Mouse (Mus musculus) heart, embryonic 14.5 days (tissue): ENCODE results near the gene Entpd5. TPM values are rescaled to one million over a fixed set of nuclear protein-coding genes. Genes with fewer than 3 reads are reported as not detected.

Experiments
- ATAC-seq: fragments of 200-750 bp; cut with Nextera tagmentation; 2 replicates; pipeline ENCODE4 v1.8.0; 2017; ENCODE audit warnings: low read depth, moderate TSS enrichment; ENCODE audit not compliant: insufficient number of reproducible peaks, insufficient read depth, low FRiP score
- H3K27ac ChIP-seq, 2 experiments: fragments of 200-500 bp in 1 of 2; fragments of 300-500 bp in 1 of 2; sonication (generic) in 1 of 2; replicated peaks in 1 of 2; 2 replicates each; pipeline ENCODE4 v1.5.1; 2012 to 2014; ENCODE audit warnings: low read depth in 2 of 2, low read length in 2 of 2, control low read depth in 1 of 2, mild to moderate bottlenecking in 1 of 2, mixed read lengths in 1 of 2; ENCODE audit not compliant: control insufficient read depth in 1 of 2, insufficient read depth in 1 of 2
- H3K27me3 ChIP-seq: fragments of 300-500 bp; sonication (generic); 2 replicates; pipeline ENCODE4 v1.6.1; 2014; ENCODE audit warnings: mild to moderate bottlenecking, low read length, control low read depth; ENCODE audit not compliant: control insufficient read depth, insufficient read depth
- H3K36me3 ChIP-seq: fragments of 300-500 bp; sonication (generic); 2 replicates; pipeline ENCODE4 v1.6.1; 2014; ENCODE audit warnings: mild to moderate bottlenecking, control low read depth, low read length, mixed read lengths; ENCODE audit not compliant: control insufficient read depth, insufficient read depth
- H3K4me1 ChIP-seq, 2 experiments: fragments of 200-500 bp in 1 of 2; fragments of 300-500 bp in 1 of 2; sonication (generic) in 1 of 2; 2 replicates each; pipeline ENCODE4 v1.6.1; 2012 to 2014; ENCODE audit warnings: low read length in 2 of 2, control low read depth in 1 of 2, mixed read lengths in 1 of 2; ENCODE audit not compliant: control insufficient read depth in 2 of 2, insufficient read depth in 2 of 2
- H3K4me2 ChIP-seq: fragments of 300-500 bp; sonication (generic); 2 replicates; pipeline ENCODE4 v1.6.1; 2014; ENCODE audit warnings: mild to moderate bottlenecking, low read length
- H3K4me3 ChIP-seq, 2 experiments: fragments of 200-500 bp in 1 of 2; fragments of 300-500 bp in 1 of 2; sonication (generic) in 1 of 2; 2 replicates each; pipeline ENCODE4 v1.5.1; 2012 to 2014; ENCODE audit warnings: low read length in 2 of 2, mild to moderate bottlenecking in 2 of 2, control low read depth in 1 of 2, low read depth in 1 of 2, moderate library complexity in 1 of 2; ENCODE audit not compliant: control insufficient read depth in 1 of 2, insufficient read depth in 1 of 2
- H3K9ac ChIP-seq: fragments of 300-500 bp; sonication (generic); 2 replicates; pipeline ENCODE4 v1.6.1; 2014; ENCODE audit warnings: mild to moderate bottlenecking, low read length
- H3K9me3 ChIP-seq: fragments of 300-500 bp; sonication (generic); 2 replicates; pipeline ENCODE4 v1.6.1; 2016; ENCODE audit warnings: low read length, control low read depth; ENCODE audit not compliant: control insufficient read depth
- WGBS: fragments of 180-500 bp; shearing (Covaris S2); extraction: QIAGEN DNeasy Blood & Tissue Kit; methylation state at CpG from one replicate; pipeline ENCODE4 v1.1.7; 2014; 5-methylcytosine and 5-hydroxymethylcytosine counted together
- polyA plus RNA-seq: library from polyadenylated mRNA; unstranded; fragments of >200 nt; fragmentation: Nextera tagmentation; extraction: Ambion mirVana; gene quantifications from 2 replicates; pipeline ENCODE4 v1.2.1, GENCODE M21; 2014

Entpd5 gene
- polyA plus RNA-seq, 1 experiment from 2014 or later = 33.2 TPM

- 76% methylated on average over 1 of the region's 1 CpGs for WGBS
- H3K4me3 ChIP-seq = no peak overlapping the region
- no peak overlapping the region for H3K9ac ChIP-seq
- H3K27ac ChIP-seq = no peak overlapping the region
- no peak for ATAC-seq
- no peaks in the 10 kb centered on the region for H3K27me3 ChIP-seq
- H3K36me3 ChIP-seq = no peaks in the 10 kb centered on the region
- H3K9me3 ChIP-seq = no peaks in the 10 kb centered on the region
- no peak overlapping the region for H3K4me2 ChIP-seq
- peaks cover 2 to 14% of the 10 kb centered on the region in 2 experiments for H3K4me1 ChIP-seq
Measured at GRCm38 (mm10) chr12:84447386-84447785, 38.6 kb upstream of the Entpd5 start.

GRCm38 (mm10) chr12:84442526-84442925 is 33.7 kb upstream of the Entpd5 start:
- Histone ChIP-seq H3K27me3 (no peaks in the 10 kb centered on the region), H3K4me3 (no peak overlapping the region), H3K9ac (no peak overlapping the region), H3K27ac (no peak overlapping the region), H3K4me1 (no peaks in the 10 kb centered on the region), H3K9me3 (no peaks in the 10 kb centered on the region), H3K36me3 (peaks cover 19% of the 10 kb centered on the region), H3K4me2 (no peak overlapping the region)
- no peak for ATAC-seq
- WGBS = 67% methylated on average over 4 of the region's 4 CpGs

GRCm38 (mm10) chr12:84438697-84439096 is 29.9 kb upstream of the Entpd5 start:
- no peaks in the 10 kb centered on the region for H3K27me3 ChIP-seq
- no peak overlapping the region for H3K27ac ChIP-seq
- H3K9me3 ChIP-seq = no peaks in the 10 kb centered on the region
- no peak for ATAC-seq
- 52% methylated on average over 2 of the region's 2 CpGs for WGBS
- no peaks in the 10 kb centered on the region for H3K4me1 ChIP-seq
- no peak overlapping the region for H3K9ac ChIP-seq
- no peak overlapping the region for H3K4me2 ChIP-seq
- no peak overlapping the region for H3K4me3 ChIP-seq
- peaks cover 35% of the 10 kb centered on the region for H3K36me3 ChIP-seq

DNA sequence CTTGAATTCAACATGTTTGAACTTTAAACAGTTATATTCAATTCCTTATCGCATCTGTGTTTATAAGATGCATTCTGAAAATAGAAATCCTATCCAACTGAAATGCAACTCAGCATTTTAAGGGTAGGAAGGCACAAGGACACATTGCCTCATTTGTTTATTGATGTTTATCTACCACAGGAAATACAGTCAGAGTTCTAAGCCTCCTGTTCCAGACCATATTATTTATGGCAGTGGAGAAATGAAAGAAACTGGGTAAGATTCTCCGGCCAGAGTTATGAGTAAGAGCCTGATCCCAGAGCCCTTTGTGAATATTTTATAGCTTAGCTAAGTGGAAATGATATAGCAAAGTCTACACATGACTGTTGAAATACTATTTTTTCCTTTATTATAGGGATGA is 21.0 kb upstream of the Entpd5 start:
- no peaks in the 10 kb centered on the region for H3K27me3 ChIP-seq
- H3K9me3 ChIP-seq = no peaks in the 10 kb centered on the region
- H3K27ac ChIP-seq = no peak overlapping the region
- ATAC-seq = no peak
- no peak overlapping the region for H3K4me2 ChIP-seq
- H3K9ac ChIP-seq = no peak overlapping the region
- no peaks in the 10 kb centered on the region for H3K4me1 ChIP-seq
- H3K4me3 ChIP-seq = no peak overlapping the region
- H3K36me3 ChIP-seq = peaks cover 34% of the 10 kb centered on the region
- WGBS = 91% methylated on average over 2 of the region's 2 CpGs

DNA sequence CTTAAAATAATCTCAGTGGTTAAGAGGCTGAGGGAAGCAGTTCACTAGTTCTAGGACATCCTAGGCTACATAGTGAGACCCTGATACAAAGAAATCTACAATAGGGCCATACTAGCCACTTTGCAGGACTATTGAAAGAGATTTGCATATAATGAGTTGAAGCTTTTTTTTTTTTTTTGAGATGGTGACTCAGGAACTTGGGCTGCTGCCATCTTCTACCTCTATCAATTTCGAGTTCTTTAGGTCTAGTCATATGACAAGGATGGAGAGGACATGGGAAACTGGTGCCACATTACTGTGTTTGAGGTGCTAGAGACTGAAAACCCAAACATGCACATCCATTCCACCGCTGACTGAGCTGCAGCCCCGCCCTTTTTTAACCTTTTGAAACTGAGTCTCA is 15.2 kb upstream of the Entpd5 start:
- Histone ChIP-seq H3K9ac (no peak overlapping the region), H3K4me1 (no peaks in the 10 kb centered on the region), H3K4me3 (no peak overlapping the region), H3K36me3 (no peaks in the 10 kb centered on the region), H3K9me3 (no peaks in the 10 kb centered on the region), H3K27ac (no peak overlapping the region), H3K27me3 (no peaks in the 10 kb centered on the region), H3K4me2 (no peak overlapping the region)
- 59% methylated on average over 3 of the region's 3 CpGs for WGBS
- no peak for ATAC-seq

DNA sequence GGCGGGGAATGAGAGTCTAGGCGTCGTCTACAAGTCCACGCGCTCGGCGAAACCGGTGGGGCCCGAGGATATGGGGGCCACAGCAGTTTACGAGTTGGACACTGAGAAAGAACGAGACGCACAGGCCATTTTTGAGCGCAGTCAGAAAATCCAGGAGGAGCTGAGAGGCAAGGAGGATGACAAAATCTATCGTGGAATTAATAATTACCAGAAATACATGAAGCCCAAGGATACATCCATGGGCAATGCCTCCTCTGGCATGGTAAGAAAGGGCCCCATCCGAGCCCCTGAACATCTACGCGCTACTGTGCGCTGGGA is 8.7 kb upstream of the Entpd5 start:
- H3K36me3 ChIP-seq = no peaks in the 10 kb centered on the region
- H3K4me3 ChIP-seq = peak overlapping the region; percentile 62 to 63
- peak overlapping the region in 1 of 2 experiments; percentile 49; a peak in 1 of 4 replicates for H3K27ac ChIP-seq
- H3K9me3 ChIP-seq = no peaks in the 10 kb centered on the region
- peak overlapping the region; percentile 82 for H3K4me2 ChIP-seq
- no peak for ATAC-seq
- peaks cover 5 to 8% of the 10 kb centered on the region in 2 experiments; a peak in 3 of 4 replicates for H3K4me1 ChIP-seq
- peak overlapping the region; percentile 78 for H3K9ac ChIP-seq
- WGBS = 36% methylated on average over 18 of the region's 18 CpGs
- H3K27me3 ChIP-seq = no peaks in the 10 kb centered on the region

DNA sequence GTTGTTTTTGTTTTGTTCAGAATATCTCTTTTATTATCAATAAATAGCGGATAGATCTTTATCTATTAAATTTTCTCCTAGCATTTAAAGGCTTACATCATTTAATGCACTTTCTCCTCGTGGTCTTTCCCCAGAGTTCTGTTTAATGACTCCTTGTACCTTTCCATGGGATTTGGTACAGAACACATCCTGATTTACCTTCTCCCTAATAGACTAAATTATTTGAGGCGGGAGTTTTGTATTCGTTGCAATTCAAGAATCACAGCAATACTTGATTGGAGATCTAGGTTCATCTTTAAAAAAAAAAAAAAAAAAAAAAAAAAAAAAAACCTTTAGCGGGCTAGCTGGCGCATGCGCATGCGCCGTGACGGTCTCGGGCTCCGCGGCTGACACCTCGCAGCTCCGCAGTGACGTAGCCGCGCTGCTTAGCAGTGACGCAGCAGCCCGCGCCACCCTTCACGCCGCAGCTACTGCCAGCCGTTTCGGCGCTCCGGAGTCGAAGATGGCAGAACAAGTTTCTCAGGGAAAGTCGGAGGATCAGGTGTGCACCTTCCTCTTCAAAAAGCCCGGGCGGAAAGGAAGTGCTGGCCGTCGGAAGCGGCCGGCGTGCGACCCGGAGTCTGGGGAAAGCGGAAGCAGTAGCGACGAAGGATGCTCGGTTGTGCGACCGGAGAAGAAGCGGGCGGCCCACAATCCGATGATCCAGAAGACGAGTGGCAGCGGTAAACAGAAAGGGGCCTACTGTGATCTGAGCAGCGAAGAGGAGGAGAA is 8.2 kb upstream of the Entpd5 start, which contains the start of gene Rnf113a2:
Gene Rnf113a2, plus strand, starts transcription at position 363 of the 771 bp plus-strand sequence.
- Histone ChIP-seq H3K4me3 (peak within 1 kb of the TSS; percentile 62 to 63), H3K4me2 (peak within 1 kb of the TSS; percentile 82), H3K9me3 (no peaks in the 10 kb centered on the region), H3K36me3 (no peaks in the 10 kb centered on the region), H3K9ac (peak within 1 kb of the TSS; percentile 78), H3K4me1 (peaks cover 5 to 8% of the 10 kb centered on the region in 2 experiments; a peak in 3 of 4 replicates), H3K27me3 (no peaks in the 10 kb centered on the region), H3K27ac (peak within 1 kb of the TSS; percentile 26 to 49; a peak in 2 of 4 replicates)
- peak; percentile 61; the same call in 1 of the 2 replicates for ATAC-seq
- 3% methylated on average over 50 of the region's 50 CpGs for WGBS
